Mouse (Mus musculus) neural tube, embryonic 13.5 days (tissue): Measurements from ENCODE around the gene Cnnm1. TPM values are rescaled to one million over a fixed set of nuclear protein-coding genes. Genes with fewer than 3 reads are reported as not detected.
"Not testable (repeated sequence)": the region's sequence is repeated elsewhere in the genome, so short reads cannot be mapped to it uniquely, and the experiment has no call there.

Source experiments
- ATAC-seq: fragments of 200-750 bp; cut with Nextera tagmentation; 2 replicates; pipeline ENCODE4 v1.8.0; 2017; ENCODE audit warnings: low read depth, mild to moderate bottlenecking, moderate TSS enrichment, moderate library complexity
- H3K27ac ChIP-seq: fragments of 300-500 bp; sonication (generic); replicated peaks from 2 replicates; pipeline ENCODE4 v1.5.1; 2015; ENCODE audit warnings: moderate library complexity, mild to moderate bottlenecking, inconsistent platforms
- H3K27me3 ChIP-seq: fragments of 300-500 bp; sonication (generic); 2 replicates; pipeline ENCODE4 v1.6.1; 2015; ENCODE audit warnings: mild to moderate bottlenecking, inconsistent platforms
- H3K36me3 ChIP-seq: fragments of 300-500 bp; sonication (generic); 2 replicates; pipeline ENCODE4 v1.6.1; 2015; ENCODE audit warnings: mild to moderate bottlenecking, inconsistent platforms
- H3K4me1 ChIP-seq: fragments of 300-500 bp; sonication (generic); replicated peaks from 2 replicates; pipeline ENCODE4 v1.6.1; 2015; ENCODE audit warnings: inconsistent platforms
- H3K4me2 ChIP-seq: fragments of 300-500 bp; sonication (generic); 2 replicates; pipeline ENCODE4 v1.6.1; 2015; ENCODE audit warnings: inconsistent platforms, mild to moderate bottlenecking, moderate library complexity
- H3K4me3 ChIP-seq: fragments of 300-500 bp; sonication (generic); 2 replicates; pipeline ENCODE4 v1.5.1; 2015; ENCODE audit warnings: mild to moderate bottlenecking, inconsistent platforms
- H3K9ac ChIP-seq: fragments of 300-500 bp; sonication (generic); 2 replicates; pipeline ENCODE4 v1.6.1; 2015; ENCODE audit warnings: moderate library complexity, mild to moderate bottlenecking, inconsistent platforms
- H3K9me3 ChIP-seq: fragments of 300-500 bp; sonication (generic); 2 replicates; pipeline ENCODE4 v1.6.1; 2016; ENCODE audit warnings: inconsistent platforms
- WGBS: fragments of 180-500 bp; shearing (Covaris S2); methylation state at CpG from one replicate; pipeline ENCODE4 v1.1.7; 2015; 5-methylcytosine and 5-hydroxymethylcytosine counted together
- polyA plus RNA-seq: library from polyadenylated mRNA; unstranded; fragments of >200 nt; fragmentation: Nextera tagmentation; extraction: Ambion mirVana; gene quantifications from 2 replicates; pipeline ENCODE4 v1.2.1, GENCODE M21; 2015

Cnnm1 gene
- polyA plus RNA-seq, 1 experiment from 2014 or later, result 1.3 TPM

DNA sequence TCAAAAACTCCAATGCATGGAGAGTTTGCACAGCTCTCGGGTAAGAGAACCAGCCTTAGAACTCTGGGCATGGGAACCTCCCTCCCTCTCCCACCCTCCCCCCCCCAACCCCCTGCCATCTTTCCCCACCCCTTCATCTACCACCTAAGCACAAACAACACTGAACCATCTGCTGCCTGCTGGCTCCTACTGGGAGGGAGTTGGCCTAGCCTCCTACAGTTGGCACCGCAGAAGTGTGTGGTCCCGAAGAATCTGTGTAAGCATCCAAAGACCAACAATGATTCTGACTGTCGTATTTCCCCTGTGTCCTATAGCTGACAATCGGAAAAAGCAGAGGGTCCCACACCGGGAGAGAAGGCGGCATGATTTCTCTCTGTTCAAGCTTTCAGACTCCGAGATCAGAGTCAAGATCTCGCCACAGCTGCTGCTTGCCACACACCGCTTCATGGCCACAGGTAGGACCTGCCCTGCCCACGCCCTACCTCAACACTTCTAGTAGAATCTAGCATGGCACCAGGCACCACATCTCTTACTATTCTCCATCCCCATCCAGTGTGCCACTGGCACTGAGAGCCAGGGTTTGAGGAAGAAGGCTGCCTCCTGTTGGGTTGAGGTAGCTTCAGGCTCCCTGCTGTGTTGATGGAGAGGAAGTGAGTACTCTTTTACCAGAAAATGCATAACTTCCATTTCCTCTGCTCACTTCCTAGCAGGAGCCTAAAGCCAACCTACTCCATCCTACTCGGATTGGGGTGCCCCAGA, 27.9 kb downstream of the Cnnm1 start:
- Histone ChIP-seq H3K27ac (no peak overlapping the region), H3K4me1 (no peaks in the 10 kb centered on the region), H3K27me3 (no peaks in the 10 kb centered on the region), H3K9ac (no peak overlapping the region), H3K4me3 (no peak overlapping the region), H3K36me3 (no peaks in the 10 kb centered on the region; the same call in 1 of the 2 replicates), H3K4me2 (no peak overlapping the region), H3K9me3 (no peaks in the 10 kb centered on the region)
- no peak for ATAC-seq
- WGBS, result 87% methylated on average over 12 of the region's 12 CpGs

DNA sequence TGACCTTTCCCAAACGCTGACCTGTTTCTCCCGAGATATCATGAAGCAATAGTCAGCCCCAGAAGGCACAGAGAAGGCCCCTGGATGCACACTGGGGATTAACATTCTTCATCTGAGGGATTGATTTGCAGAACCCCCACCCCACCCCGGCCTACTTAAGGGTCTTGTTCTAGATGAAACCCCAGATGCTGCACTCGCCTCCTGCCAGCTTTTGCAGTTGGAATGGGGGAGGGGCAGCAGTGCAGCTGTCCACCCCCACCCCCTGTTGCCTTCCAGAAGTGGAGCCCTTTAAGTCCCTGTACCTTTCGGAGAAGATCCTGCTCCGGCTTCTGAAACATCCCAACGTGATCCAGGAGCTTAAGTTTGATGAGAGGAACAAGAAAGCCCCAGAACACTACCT, 29.1 kb downstream of the Cnnm1 start:
- Histone ChIP-seq H3K4me1 (no peaks in the 10 kb centered on the region), H3K4me2 (no peak overlapping the region), H3K36me3 (no peaks in the 10 kb centered on the region; the same call in 1 of the 2 replicates), H3K9ac (no peak overlapping the region), H3K9me3 (no peaks in the 10 kb centered on the region), H3K4me3 (no peak overlapping the region), H3K27ac (no peak overlapping the region), H3K27me3 (no peaks in the 10 kb centered on the region)
- 78% methylated on average over 7 of the region's 7 CpGs for WGBS
- no peak for ATAC-seq

DNA sequence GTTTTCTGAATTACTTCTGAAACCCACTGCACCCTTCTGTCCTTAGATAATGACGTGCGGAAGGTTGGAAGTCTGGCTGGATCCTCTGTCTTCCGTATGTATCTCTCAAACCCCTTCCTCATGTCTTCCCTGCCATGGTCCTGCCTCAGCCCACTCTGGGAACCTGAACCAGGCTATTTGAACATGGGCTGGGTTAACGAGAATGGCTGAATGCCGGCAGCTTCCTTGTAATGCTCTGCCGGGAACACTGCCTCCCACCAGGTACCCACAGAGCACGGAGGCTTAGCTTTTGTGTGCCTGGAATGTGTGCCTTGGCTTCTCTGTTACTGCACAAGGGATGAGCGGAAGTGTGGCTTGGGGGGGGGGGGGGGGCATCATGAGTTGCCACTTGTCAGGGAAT, 32.1 kb downstream of the Cnnm1 start:
- Histone ChIP-seq H3K4me2 (no peak overlapping the region), H3K4me1 (peaks cover 6% of the 10 kb centered on the region; the same call in 1 of the 2 replicates), H3K27ac (no peak overlapping the region), H3K36me3 (no peaks in the 10 kb centered on the region; the same call in 1 of the 2 replicates), H3K27me3 (no peaks in the 10 kb centered on the region), H3K9ac (no peak overlapping the region), H3K9me3 (no peaks in the 10 kb centered on the region), H3K4me3 (no peak overlapping the region)
- 78% methylated on average over 8 of the region's 8 CpGs for WGBS
- no peak for ATAC-seq

DNA sequence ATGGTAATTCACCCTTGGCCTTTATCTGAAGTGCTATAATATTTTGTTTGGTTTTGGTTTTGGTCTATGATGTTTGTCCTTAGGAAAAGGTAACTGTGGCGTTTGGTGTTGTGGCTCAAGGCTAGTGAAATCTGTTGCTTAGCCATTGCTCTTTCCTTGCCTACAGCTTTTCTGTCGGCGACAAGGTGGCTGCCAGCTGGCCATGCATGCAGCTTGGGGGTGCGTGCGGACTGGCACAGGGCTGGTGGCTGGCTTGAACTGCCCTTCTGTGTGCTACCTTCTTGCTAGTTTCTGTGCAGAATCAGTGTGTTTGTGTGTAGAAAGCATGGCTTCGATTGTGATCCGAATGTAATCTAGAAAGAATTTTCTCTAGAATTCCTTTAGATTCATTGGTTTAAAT, 32.5 kb downstream of the Cnnm1 start:
- H3K36me3 ChIP-seq, result no peaks in the 10 kb centered on the region; the same call in 1 of the 2 replicates
- no peak overlapping the region for H3K9ac ChIP-seq
- H3K4me1 ChIP-seq, result peaks cover 6% of the 10 kb centered on the region; the same call in 1 of the 2 replicates
- H3K27ac ChIP-seq, result no peak overlapping the region
- H3K9me3 ChIP-seq, result no peaks in the 10 kb centered on the region
- H3K4me3 ChIP-seq, result no peak overlapping the region
- no peak for ATAC-seq
- 95% methylated on average over 7 of the region's 7 CpGs for WGBS
- H3K27me3 ChIP-seq, result no peaks in the 10 kb centered on the region
- H3K4me2 ChIP-seq, result no peak overlapping the region

DNA sequence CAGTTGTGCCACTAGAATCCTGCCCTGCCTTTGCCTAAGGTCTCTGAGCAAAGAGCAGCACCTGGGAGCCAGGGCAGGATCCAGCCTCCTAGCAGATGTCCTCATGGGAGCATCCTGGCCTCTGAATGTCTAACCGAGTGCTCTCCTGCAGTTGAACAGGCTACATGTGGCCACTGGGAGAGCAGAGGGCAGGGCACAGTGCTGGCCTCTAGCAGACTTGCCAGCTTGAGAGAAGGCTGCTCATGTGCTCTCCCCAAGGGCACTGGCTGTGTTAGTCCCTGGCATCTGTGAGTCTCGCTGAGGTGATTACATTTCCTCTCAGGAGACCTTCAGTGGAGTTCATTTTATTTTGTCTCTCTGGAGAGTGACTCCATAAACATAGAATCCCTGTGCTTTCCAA, 35.4 kb downstream of the Cnnm1 start:
- 40% methylated on average over 2 of the region's 2 CpGs for WGBS
- H3K27ac ChIP-seq, result no peak overlapping the region

DNA sequence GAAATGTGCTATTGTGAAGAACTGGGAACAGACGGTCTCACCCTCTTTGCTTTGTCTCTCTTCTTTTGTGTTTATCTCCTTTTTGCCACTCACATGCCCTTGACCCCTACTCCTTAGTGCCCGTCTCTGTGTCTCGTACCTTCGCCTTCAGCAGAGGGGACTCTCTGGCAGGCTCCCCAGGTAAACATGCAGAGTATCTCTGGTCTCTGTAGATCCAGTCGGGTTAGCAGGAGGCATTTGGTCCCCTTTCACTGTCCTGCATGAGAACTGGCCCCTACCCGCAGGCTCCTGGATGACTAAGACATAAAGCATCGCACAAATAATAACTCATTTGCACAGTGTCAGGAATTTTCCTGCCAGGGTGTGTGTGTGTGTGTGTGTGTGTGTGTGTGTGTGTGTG, 35.8 kb downstream of the Cnnm1 start:
- no peak for ATAC-seq
- no peak overlapping the region for H3K27ac ChIP-seq

More for the DNA sequence above, 35.4 kb downstream of the Cnnm1 start:
- Histone ChIP-seq H3K27me3 (no peaks in the 10 kb centered on the region), H3K9me3 (no peaks in the 10 kb centered on the region), H3K4me1 (peaks cover 6% of the 10 kb centered on the region; the same call in 1 of the 2 replicates), H3K36me3 (no peaks in the 10 kb centered on the region), H3K4me2 (no peak overlapping the region), H3K9ac (no peak overlapping the region), H3K4me3 (no peak overlapping the region)
- ATAC-seq, result no peak

DNA sequence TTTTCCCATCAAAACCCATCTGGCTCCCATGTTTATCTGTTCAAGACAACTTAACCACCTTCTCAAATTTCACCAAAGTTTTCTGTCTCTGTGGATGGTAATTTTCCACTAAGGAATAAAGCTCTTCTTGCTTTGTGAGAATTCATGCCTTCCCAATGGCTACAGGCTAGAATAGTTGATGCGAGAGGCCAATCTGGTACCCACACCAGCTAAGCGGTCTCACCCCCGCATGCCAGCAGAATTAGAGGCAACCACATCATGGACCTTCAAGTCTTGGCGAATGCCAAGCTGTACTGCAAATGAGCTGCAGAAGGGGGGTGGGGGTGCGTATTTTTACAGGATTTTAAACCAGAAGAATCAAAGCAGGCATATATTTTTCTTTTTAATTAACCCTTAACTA, 37.2 kb downstream of the Cnnm1 start:
- 90% methylated on average over 5 of the region's 5 CpGs for WGBS
- no peak for ATAC-seq

More for the DNA sequence above, 35.8 kb downstream of the Cnnm1 start:
- peaks cover 6% of the 10 kb centered on the region; the same call in 1 of the 2 replicates for H3K4me1 ChIP-seq
- H3K36me3 ChIP-seq, result no peaks in the 10 kb centered on the region
- no peaks in the 10 kb centered on the region for H3K27me3 ChIP-seq
- H3K4me2 ChIP-seq, result no peak overlapping the region
- no peak overlapping the region for H3K4me3 ChIP-seq
- H3K9ac ChIP-seq, result no peak overlapping the region
- WGBS, result 78% methylated on average over 7 of the region's 7 CpGs
- H3K9me3 ChIP-seq, result no peaks in the 10 kb centered on the region

DNA sequence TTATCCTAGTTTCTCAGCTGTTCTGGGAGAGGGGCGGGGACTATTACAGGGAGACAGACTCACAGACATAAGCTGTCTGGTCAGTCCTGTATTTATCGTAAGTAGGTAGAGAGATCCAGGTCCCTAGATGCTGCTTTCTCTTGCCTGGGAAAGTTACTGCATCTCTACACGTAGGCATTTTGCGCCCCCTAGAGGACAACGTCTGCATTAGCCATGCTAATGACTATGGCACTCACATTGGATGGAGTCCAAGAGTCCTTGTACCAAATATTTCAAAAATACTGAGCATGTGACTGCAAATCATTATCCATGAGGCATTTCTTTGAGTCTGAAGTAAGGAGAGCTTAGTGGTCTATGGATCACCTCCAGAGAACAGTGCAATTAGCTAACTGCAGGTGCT, 38.7 kb downstream of the Cnnm1 start:
- Histone ChIP-seq H3K27me3 (no peaks in the 10 kb centered on the region), H3K9me3 (no peaks in the 10 kb centered on the region), H3K36me3 (no peaks in the 10 kb centered on the region), H3K4me2 (no peak overlapping the region), H3K4me3 (no peak overlapping the region), H3K4me1 (peaks cover 6% of the 10 kb centered on the region; the same call in 1 of the 2 replicates), H3K9ac (no peak overlapping the region), H3K27ac (no peak overlapping the region)
- ATAC-seq, result no peak
- 21% methylated on average over 5 of the region's 5 CpGs for WGBS

More for the DNA sequence above, 37.2 kb downstream of the Cnnm1 start:
- Histone ChIP-seq H3K4me1 (peaks cover 6% of the 10 kb centered on the region; the same call in 1 of the 2 replicates), H3K9me3 (no peaks in the 10 kb centered on the region), H3K36me3 (no peaks in the 10 kb centered on the region), H3K27me3 (no peaks in the 10 kb centered on the region), H3K27ac (no peak overlapping the region), H3K4me2 (no peak overlapping the region), H3K9ac (no peak overlapping the region), H3K4me3 (no peak overlapping the region)

DNA sequence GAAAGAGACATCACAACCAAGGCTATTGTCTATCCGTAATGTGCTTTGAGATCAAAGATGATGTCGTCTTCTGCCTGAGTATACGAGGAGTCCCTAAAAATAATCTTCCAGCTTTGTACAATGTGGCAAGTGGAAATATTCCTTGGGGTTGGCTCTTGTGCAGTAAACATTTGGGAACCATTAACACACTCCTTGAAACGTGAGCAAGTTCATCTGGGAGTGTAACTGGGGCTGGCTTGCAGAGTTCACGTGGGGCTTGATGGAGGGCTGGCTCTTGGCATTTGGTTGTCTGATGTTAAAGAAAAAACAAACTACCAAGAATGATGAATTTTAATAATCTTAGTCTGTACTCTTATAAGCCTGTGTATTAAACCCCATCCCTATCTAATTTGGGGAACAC, 39.2 kb downstream of the Cnnm1 start:
- Histone ChIP-seq H3K4me2 (no peak overlapping the region), H3K4me3 (no peak overlapping the region), H3K4me1 (peaks cover 6% of the 10 kb centered on the region; the same call in 1 of the 2 replicates), H3K36me3 (no peaks in the 10 kb centered on the region), H3K9me3 (no peaks in the 10 kb centered on the region), H3K27ac (no peak overlapping the region), H3K27me3 (no peaks in the 10 kb centered on the region), H3K9ac (no peak overlapping the region)
- 91% methylated on average over 5 of the region's 5 CpGs for WGBS
- ATAC-seq, result no peak

DNA sequence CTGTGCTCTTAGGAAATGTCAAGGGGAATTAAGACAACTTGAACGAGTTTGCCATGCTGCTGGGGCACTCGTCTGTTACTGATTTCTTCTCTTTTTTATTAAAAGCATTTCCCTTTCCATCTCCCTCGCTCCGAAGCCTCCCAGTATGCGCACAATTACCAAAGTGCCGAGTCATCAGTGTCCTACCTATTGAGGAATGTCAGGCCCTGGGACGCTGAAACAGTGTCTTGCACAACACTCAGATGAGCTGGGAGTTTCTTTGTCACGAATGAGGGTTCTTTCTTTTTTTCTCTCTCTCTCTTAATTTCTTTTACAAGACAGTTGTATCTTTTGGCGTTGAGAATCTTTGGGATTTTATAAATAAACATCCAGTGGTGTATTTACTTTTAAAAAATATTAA, 40.3 kb downstream of the Cnnm1 start:
- H3K27ac ChIP-seq, result no peak overlapping the region
- H3K9me3 ChIP-seq, result no peaks in the 10 kb centered on the region
- no peak for ATAC-seq
- H3K4me3 ChIP-seq, result no peak overlapping the region
- no peak overlapping the region for H3K9ac ChIP-seq
- H3K36me3 ChIP-seq, result no peaks in the 10 kb centered on the region
- 65% methylated on average over 9 of the region's 9 CpGs for WGBS
- H3K27me3 ChIP-seq, result no peaks in the 10 kb centered on the region
- H3K4me2 ChIP-seq, result no peak overlapping the region
- H3K4me1 ChIP-seq, result peaks cover 3% of the 10 kb centered on the region; the same call in 1 of the 2 replicates

DNA sequence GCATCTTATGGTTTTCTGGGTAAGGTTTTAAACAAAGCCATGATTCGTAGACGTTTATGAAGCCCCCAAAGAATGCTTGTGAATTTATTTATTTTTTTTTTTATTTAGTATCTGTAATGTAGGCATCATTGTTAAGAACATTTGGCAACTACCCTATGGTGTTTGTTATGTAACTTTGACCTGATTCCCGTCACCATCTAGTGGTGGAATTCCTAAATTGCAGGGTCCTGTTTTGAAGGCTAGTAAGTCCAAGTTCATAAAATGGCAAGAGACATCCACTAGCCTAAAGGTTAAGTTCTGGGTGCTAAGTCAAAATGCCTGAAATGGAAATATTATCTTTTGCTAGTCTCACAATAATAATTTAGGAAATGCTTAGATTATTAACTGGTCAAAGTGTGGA, 47.2 kb downstream of the Cnnm1 start:
- Histone ChIP-seq H3K36me3 (no peaks in the 10 kb centered on the region), H3K27me3 (no peaks in the 10 kb centered on the region), H3K9ac (no peak overlapping the region), H3K4me3 (no peak overlapping the region), H3K4me1 (no peaks in the 10 kb centered on the region), H3K4me2 (no peak overlapping the region), H3K9me3 (no peaks in the 10 kb centered on the region), H3K27ac (no peak overlapping the region)
- 45% methylated on average over 3 of the region's 3 CpGs for WGBS
- no peak for ATAC-seq

DNA sequence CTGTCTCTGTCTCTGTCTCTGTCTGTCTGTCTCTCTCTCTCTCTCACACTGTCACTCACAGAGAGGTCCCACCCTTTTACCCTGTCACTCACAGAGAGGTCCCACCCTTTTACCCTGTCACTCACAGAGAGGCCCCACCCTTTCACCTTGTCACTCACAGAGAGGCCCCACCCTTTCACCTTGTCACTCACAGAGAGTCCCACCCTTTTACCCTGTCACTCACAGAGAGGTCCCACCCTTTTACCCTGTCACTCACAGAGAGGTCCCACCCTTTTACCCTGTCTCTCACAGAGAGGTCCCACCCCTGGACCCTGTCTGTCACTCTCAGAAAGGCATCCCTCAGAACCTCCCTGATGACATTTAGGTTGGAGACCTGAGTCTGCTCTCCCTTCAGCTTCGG, 53.1 kb downstream of the Cnnm1 start:
- 77% methylated on average over 1 of the region's 1 CpGs for WGBS

More for the DNA sequence above, 53.1 kb downstream of the Cnnm1 start:
- not testable (repeated sequence) for H3K4me2 ChIP-seq, ATAC-seq, H3K9ac ChIP-seq, H3K27ac ChIP-seq, H3K9me3 ChIP-seq, H3K36me3 ChIP-seq, H3K4me3 ChIP-seq
- Histone ChIP-seq H3K4me1 (peaks cover 10% of the 10 kb centered on the region; the same call in 1 of the 2 replicates), H3K27me3 (peaks cover 11% of the 10 kb centered on the region; the same call in 1 of the 2 replicates)
